Mouse (Mus musculus) forebrain, embryonic 11.5 days (tissue): Measurements from ENCODE around the gene Olfr814. TPM values are rescaled to one million over a fixed set of nuclear protein-coding genes. Genes with fewer than 3 reads are reported as not detected.

Experiments used
- polyA plus RNA-seq: library from polyadenylated mRNA; unstranded; fragments of >200 nt; fragmentation: Nextera tagmentation; extraction: Ambion mirVana; gene quantifications from 2 replicates; pipeline ENCODE4 v1.2.1, GENCODE M21; 2014

Olfr814 gene
- polyA plus RNA-seq, 1 experiment from 2014 or later: not detected

Other genes starting within 250 kb of the Olfr814 start
- gene Olfr799, start 242.4 kb downstream of the Olfr814 start, polyA plus RNA-seq: not detected in 2 replicates
- gene Olfr800, start 222.2 kb downstream of the Olfr814 start, polyA plus RNA-seq: not detected in 2 replicates
- not detected in 2 replicates for gene Olfr801, start 206.0 kb downstream of the Olfr814 start, polyA plus RNA-seq
- not detected in 2 replicates for gene Olfr802, start 191.7 kb downstream of the Olfr814 start, polyA plus RNA-seq
- gene Olfr803, start 185.6 kb downstream of the Olfr814 start, polyA plus RNA-seq: not detected in 2 replicates
- gene Olfr804, start 176.6 kb downstream of the Olfr814 start, polyA plus RNA-seq: not detected in 2 replicates
- gene Olfr805, start 150.5 kb downstream of the Olfr814 start, polyA plus RNA-seq: not detected in 2 replicates
- not detected in 2 replicates for gene Olfr806, start 137.9 kb downstream of the Olfr814 start, polyA plus RNA-seq
- gene Olfr807, start 122.1 kb downstream of the Olfr814 start, polyA plus RNA-seq: not detected in 2 replicates
- gene Olfr808, start 114.4 kb downstream of the Olfr814 start, polyA plus RNA-seq: not detected in 2 replicates
- not detected in 2 replicates for gene Olfr809, start 105.2 kb downstream of the Olfr814 start, polyA plus RNA-seq
- not detected in 2 replicates for gene Olfr810, start 84.9 kb downstream of the Olfr814 start, polyA plus RNA-seq
- gene Olfr811, start 75.5 kb downstream of the Olfr814 start, polyA plus RNA-seq: not detected in 2 replicates
- not detected in 2 replicates for gene Olfr812, start 33.8 kb downstream of the Olfr814 start, polyA plus RNA-seq
- not detected in 2 replicates for gene Olfr813, start 24.5 kb downstream of the Olfr814 start, polyA plus RNA-seq
- gene Olfr815, start 26.0 kb upstream of the Olfr814 start, polyA plus RNA-seq: not detected in 2 replicates
- gene Olfr816, start 35.7 kb upstream of the Olfr814 start, polyA plus RNA-seq: not detected in 2 replicates
- not detected in 2 replicates for gene Olfr818, start 69.2 kb upstream of the Olfr814 start, polyA plus RNA-seq
- not detected in 2 replicates for gene Olfr819, start 87.4 kb upstream of the Olfr814 start, polyA plus RNA-seq
- gene Olfr247, start 96.3 kb upstream of the Olfr814 start, polyA plus RNA-seq: not detected in 2 replicates
- gene Gm10310, start 105.2 kb upstream of the Olfr814 start, polyA plus RNA-seq: not detected in 2 replicates
- gene Olfr820, start 132.8 kb upstream of the Olfr814 start, polyA plus RNA-seq: not detected in 2 replicates
- gene Olfr821, start 150.5 kb upstream of the Olfr814 start, polyA plus RNA-seq: not detected in 2 replicates
- not detected in 2 replicates for gene Olfr822, start 191.4 kb upstream of the Olfr814 start, polyA plus RNA-seq
- gene Olfr823, start 235.5 kb upstream of the Olfr814 start, polyA plus RNA-seq: not detected in 2 replicates